Mouse (Mus musculus): ENCODE data around the gene Olfr173.

Olfr173 gene

GRCm38 (mm10) chr16:58800168-58800567 is at the start of gene Olfr173:
TSS of gene Olfr173 (minus strand) at chr16:58800268.
- no peak for ATAC-seq (ENCODE audit: insufficient number of reproducible peaks, low FRiP score, low TSS enrichment)

DNA sequence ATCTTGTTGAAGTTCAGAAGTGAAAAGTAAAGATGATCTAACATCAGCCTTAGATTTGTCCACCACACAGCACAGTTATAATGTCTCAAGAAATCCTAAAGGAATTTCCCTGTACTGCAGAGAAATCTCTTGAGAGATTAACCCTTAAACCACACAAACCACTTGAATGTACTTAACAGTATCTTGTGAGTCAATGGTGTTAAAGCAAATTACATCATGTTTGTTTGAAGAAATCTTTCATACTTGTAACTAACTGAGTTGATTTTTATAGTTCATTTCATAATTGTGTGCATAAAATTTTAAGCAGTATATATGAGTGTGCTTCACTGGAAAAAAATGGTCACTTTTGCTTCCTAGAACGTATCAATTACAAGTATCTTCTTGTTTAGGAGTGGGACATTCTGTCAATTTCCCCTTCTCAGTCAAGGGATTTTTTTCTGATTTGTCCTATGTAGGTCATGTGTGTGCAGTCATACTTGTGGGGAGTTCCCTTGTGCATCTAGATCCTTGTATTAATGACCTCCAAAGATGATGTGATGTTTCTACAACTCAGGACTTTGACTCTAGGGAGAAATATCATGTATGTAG is 26.8 kb upstream of the Olfr173 start, which contains the start of gene Olfr175-ps1:
TSS of gene Olfr175-ps1 (minus strand) at position 51 of the 588 bp plus-strand sequence.
- no peak for ATAC-seq (ENCODE audit: insufficient number of reproducible peaks, low FRiP score, low TSS enrichment)

GRCm38 (mm10) chr16:58763076-58763475 is 37.0 kb downstream of the Olfr173 start, which contains the start of gene Olfr172:
TSS of gene Olfr172 (minus strand) at chr16:58763176.
- no peak for ATAC-seq (ENCODE audit: insufficient number of reproducible peaks, low FRiP score, low TSS enrichment)

DNA sequence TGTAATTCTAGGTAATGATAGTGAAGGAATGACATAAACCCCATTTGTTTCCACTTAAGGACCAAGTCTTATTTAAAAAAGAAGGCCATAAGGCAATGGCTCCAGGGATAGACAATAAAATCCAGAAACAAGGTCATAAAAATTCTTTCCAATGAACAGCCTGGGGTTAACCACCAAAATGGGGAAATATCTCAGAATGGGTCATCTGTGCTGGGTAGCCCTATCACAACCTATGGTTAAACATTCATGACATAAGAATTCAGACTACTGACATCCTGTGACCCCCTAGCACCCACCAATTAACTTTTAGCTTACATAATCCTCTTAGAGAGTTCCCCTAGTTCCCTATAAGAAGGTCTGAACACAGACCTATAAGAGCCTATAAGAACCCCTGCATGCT is 43.9 kb downstream of the Olfr173 start:
- ATAC-seq (ENCODE audit: insufficient number of reproducible peaks, low FRiP score, low TSS enrichment): no peak

- no peak for ATAC-seq (ENCODE audit: insufficient number of reproducible peaks, low FRiP score, low TSS enrichment)
Measured at GRCm38 (mm10) chr16:58751314-58751713, 48.8 kb downstream of the Olfr173 start.

DNA sequence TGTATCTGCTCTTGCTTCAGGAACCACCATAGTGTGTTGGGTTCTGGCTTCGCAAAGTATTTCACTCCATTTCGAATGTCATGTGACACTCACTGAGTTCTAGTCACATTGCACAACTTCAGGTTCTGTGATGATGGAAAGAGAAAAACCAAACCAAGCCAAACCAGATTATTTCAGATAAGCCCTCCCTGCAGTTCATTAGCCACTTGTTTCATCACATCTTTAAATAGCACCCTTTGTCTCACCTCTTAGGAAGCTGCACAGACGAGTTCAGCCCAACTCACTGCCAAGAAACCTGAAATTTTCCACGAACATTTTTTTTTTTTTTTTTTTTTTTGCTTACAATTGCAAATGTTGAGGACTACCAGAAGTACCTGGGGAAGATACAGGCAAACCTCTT is 53.4 kb downstream of the Olfr173 start:
- no peak for ATAC-seq (ENCODE audit: insufficient number of reproducible peaks, low FRiP score, low TSS enrichment)
